Mouse (Mus musculus): ENCODE results near the gene Map2k4. TPM values are rescaled to one million over a fixed set of nuclear protein-coding genes. Genes with fewer than 3 reads are reported as not detected.

Map2k4 gene
- polyA plus RNA-seq, 1 experiment from 2014 or later: 60.2 TPM

- no peak for ATAC-seq (ENCODE audit: low FRiP score, low TSS enrichment)
These were observed 10.3 kb downstream of the Map2k4 start for GRCm38 (mm10) chr11:65777810-65778209.

GRCm38 (mm10) chr11:65776906-65777611, 11.0 kb downstream of the Map2k4 start:
- Histone ChIP-seq H3K9ac (replicated peaks; ENCODE audit: low read length) (no peak overlapping the region), H3K36me3 (ENCODE audit: insufficient read depth, low read length) (peaks cover 9% of the 10 kb centered on the region), H3K9me3 (ENCODE audit: low read length) (no peaks in the 10 kb centered on the region), H3K4me1 (ENCODE audit: insufficient read depth, low read length) (peaks cover 33% of the 10 kb centered on the region), H3K27me3 (ENCODE audit: insufficient read depth, low read length) (no peaks in the 10 kb centered on the region), H3K27ac (ENCODE audit: low read length) (no peak overlapping the region), H3K4me2 (replicated peaks; ENCODE audit: low read depth, low read length) (no peak overlapping the region), H3K4me3 (ENCODE audit: low read length) (no peak overlapping the region)
- 69% methylated on average over 2 of the region's 2 CpGs for WGBS
- ATAC-seq (ENCODE audit: low FRiP score, low TSS enrichment): no peak

More at GRCm38 (mm10) chr11:65777810-65778209, 10.3 kb downstream of the Map2k4 start:
- Histone ChIP-seq H3K9me3 (ENCODE audit: low read length) (no peaks in the 10 kb centered on the region), H3K4me1 (ENCODE audit: insufficient read depth, low read length) (peaks cover 33% of the 10 kb centered on the region), H3K36me3 (ENCODE audit: insufficient read depth, low read length) (peaks cover 9% of the 10 kb centered on the region), H3K9ac (replicated peaks; ENCODE audit: low read length) (no peak overlapping the region), H3K4me2 (replicated peaks; ENCODE audit: low read depth, low read length) (no peak overlapping the region), H3K27me3 (ENCODE audit: insufficient read depth, low read length) (no peaks in the 10 kb centered on the region), H3K27ac (ENCODE audit: low read length) (no peak overlapping the region), H3K4me3 (ENCODE audit: low read length) (no peak overlapping the region)
- WGBS: 57% methylated on average over 5 of the region's 5 CpGs

- Histone ChIP-seq H3K9me3 (ENCODE audit: low read length) (no peaks in the 10 kb centered on the region), H3K4me1 (ENCODE audit: insufficient read depth, low read length) (peaks cover 22% of the 10 kb centered on the region), H3K4me2 (replicated peaks; ENCODE audit: low read depth, low read length) (no peak overlapping the region), H3K27ac (ENCODE audit: low read length) (no peak overlapping the region), H3K4me3 (ENCODE audit: low read length) (no peak overlapping the region), H3K9ac (replicated peaks; ENCODE audit: low read length) (no peak overlapping the region), H3K27me3 (ENCODE audit: insufficient read depth, low read length) (no peaks in the 10 kb centered on the region), H3K36me3 (ENCODE audit: insufficient read depth, low read length) (no peaks in the 10 kb centered on the region)
- ATAC-seq (ENCODE audit: low FRiP score, low TSS enrichment): no peak
- 64% methylated on average over 6 of the region's 6 CpGs for WGBS
These were observed 14.0 kb downstream of the Map2k4 start for GRCm38 (mm10) chr11:65773946-65774656.

- Histone ChIP-seq H3K9ac (replicated peaks; ENCODE audit: low read length) (no peak overlapping the region), H3K4me2 (replicated peaks; ENCODE audit: low read depth, low read length) (no peak overlapping the region), H3K36me3 (ENCODE audit: insufficient read depth, low read length) (no peaks in the 10 kb centered on the region), H3K27me3 (ENCODE audit: insufficient read depth, low read length) (no peaks in the 10 kb centered on the region), H3K27ac (ENCODE audit: low read length) (no peak overlapping the region), H3K4me3 (ENCODE audit: low read length) (no peak overlapping the region), H3K9me3 (ENCODE audit: low read length) (no peaks in the 10 kb centered on the region), H3K4me1 (ENCODE audit: insufficient read depth, low read length) (peaks cover 18% of the 10 kb centered on the region)
- ATAC-seq (ENCODE audit: low FRiP score, low TSS enrichment): no peak
- 86% methylated on average over 2 of the region's 2 CpGs for whole genome bisulfite sequencing
These were observed 14.6 kb downstream of the Map2k4 start for GRCm38 (mm10) chr11:65773535-65773934.

- no peak for ATAC-seq (ENCODE audit: low FRiP score, low TSS enrichment)
- no peak overlapping the region for H3K27ac ChIP-seq (ENCODE audit: low read length)
- no peaks in the 10 kb centered on the region for H3K9me3 ChIP-seq (ENCODE audit: low read length)
- H3K9ac ChIP-seq (replicated peaks; ENCODE audit: low read length): no peak overlapping the region
- peaks cover 8% of the 10 kb centered on the region; the same call in 1 of the 2 replicates for H3K4me1 ChIP-seq (ENCODE audit: insufficient read depth, low read length)
- WGBS: 91% methylated on average over 1 of the region's 1 CpGs
- H3K27me3 ChIP-seq (ENCODE audit: insufficient read depth, low read length): no peaks in the 10 kb centered on the region
- no peak overlapping the region for H3K4me3 ChIP-seq (ENCODE audit: low read length)
- no peaks in the 10 kb centered on the region for H3K36me3 ChIP-seq (ENCODE audit: insufficient read depth, low read length)
- no peak overlapping the region for H3K4me2 ChIP-seq (replicated peaks; ENCODE audit: low read depth, low read length)
These were observed 16.6 kb downstream of the Map2k4 start for GRCm38 (mm10) chr11:65771546-65771945.

GRCm38 (mm10) chr11:65769990-65770389, 18.1 kb downstream of the Map2k4 start:
- WGBS: 85% methylated on average over 5 of the region's 5 CpGs
- H3K9ac ChIP-seq (replicated peaks; ENCODE audit: low read length): no peak overlapping the region
- no peak for ATAC-seq (ENCODE audit: low FRiP score, low TSS enrichment)

GRCm38 (mm10) chr11:65768445-65768844, 19.7 kb downstream of the Map2k4 start:
- Histone ChIP-seq H3K4me2 (replicated peaks; ENCODE audit: low read depth, low read length) (no peak overlapping the region), H3K27me3 (ENCODE audit: insufficient read depth, low read length) (no peaks in the 10 kb centered on the region), H3K4me1 (ENCODE audit: insufficient read depth, low read length) (no peaks in the 10 kb centered on the region), H3K9ac (replicated peaks; ENCODE audit: low read length) (no peak overlapping the region), H3K27ac (ENCODE audit: low read length) (no peak overlapping the region), H3K36me3 (ENCODE audit: insufficient read depth, low read length) (no peaks in the 10 kb centered on the region), H3K4me3 (ENCODE audit: low read length) (no peak overlapping the region), H3K9me3 (ENCODE audit: low read length) (no peaks in the 10 kb centered on the region)
- ATAC-seq (ENCODE audit: low FRiP score, low TSS enrichment): no peak

More at GRCm38 (mm10) chr11:65769990-65770389, 18.1 kb downstream of the Map2k4 start:
- no peaks in the 10 kb centered on the region for H3K27me3 ChIP-seq (ENCODE audit: insufficient read depth, low read length)
- H3K27ac ChIP-seq (ENCODE audit: low read length): no peak overlapping the region
- H3K9me3 ChIP-seq (ENCODE audit: low read length): no peaks in the 10 kb centered on the region
- H3K36me3 ChIP-seq (ENCODE audit: insufficient read depth, low read length): no peaks in the 10 kb centered on the region
- no peak overlapping the region for H3K4me3 ChIP-seq (ENCODE audit: low read length)
- H3K4me2 ChIP-seq (replicated peaks; ENCODE audit: low read depth, low read length): no peak overlapping the region
- H3K4me1 ChIP-seq (ENCODE audit: insufficient read depth, low read length): peaks cover 8% of the 10 kb centered on the region; the same call in 1 of the 2 replicates

- Histone ChIP-seq H3K4me3 (ENCODE audit: low read length) (no peak overlapping the region), H3K4me1 (ENCODE audit: insufficient read depth, low read length) (no peaks in the 10 kb centered on the region), H3K4me2 (replicated peaks; ENCODE audit: low read depth, low read length) (no peak overlapping the region), H3K9me3 (ENCODE audit: low read length) (no peaks in the 10 kb centered on the region), H3K9ac (replicated peaks; ENCODE audit: low read length) (no peak overlapping the region), H3K27me3 (ENCODE audit: insufficient read depth, low read length) (no peaks in the 10 kb centered on the region), H3K27ac (ENCODE audit: low read length) (no peak overlapping the region), H3K36me3 (ENCODE audit: insufficient read depth, low read length) (no peaks in the 10 kb centered on the region)
- no peak for ATAC-seq (ENCODE audit: low FRiP score, low TSS enrichment)
- WGBS: 94% methylated on average over 2 of the region's 2 CpGs
These were observed 27.2 kb downstream of the Map2k4 start for GRCm38 (mm10) chr11:65760912-65761311.

GRCm38 (mm10) chr11:65759350-65759749, 28.7 kb downstream of the Map2k4 start:
- Histone ChIP-seq H3K4me1 (ENCODE audit: insufficient read depth, low read length) (no peaks in the 10 kb centered on the region), H3K27me3 (ENCODE audit: insufficient read depth, low read length) (no peaks in the 10 kb centered on the region), H3K9me3 (ENCODE audit: low read length) (no peaks in the 10 kb centered on the region), H3K36me3 (ENCODE audit: insufficient read depth, low read length) (no peaks in the 10 kb centered on the region), H3K27ac (ENCODE audit: low read length) (no peak overlapping the region), H3K9ac (replicated peaks; ENCODE audit: low read length) (no peak overlapping the region), H3K4me3 (ENCODE audit: low read length) (no peak overlapping the region), H3K4me2 (replicated peaks; ENCODE audit: low read depth, low read length) (no peak overlapping the region)
- WGBS: 81% methylated on average over 1 of the region's 1 CpGs
- no peak for ATAC-seq (ENCODE audit: low FRiP score, low TSS enrichment)

GRCm38 (mm10) chr11:65754161-65754560, 33.9 kb downstream of the Map2k4 start:
- WGBS: 70% methylated on average over 4 of the region's 4 CpGs
- no peak for ATAC-seq (ENCODE audit: low FRiP score, low TSS enrichment)
- H3K27me3 ChIP-seq (ENCODE audit: insufficient read depth, low read length): no peaks in the 10 kb centered on the region
- H3K27ac ChIP-seq (ENCODE audit: low read length): no peak overlapping the region
- no peak overlapping the region for H3K4me3 ChIP-seq (ENCODE audit: low read length)
- no peaks in the 10 kb centered on the region for H3K9me3 ChIP-seq (ENCODE audit: low read length)
- no peak overlapping the region for H3K4me2 ChIP-seq (replicated peaks; ENCODE audit: low read depth, low read length)
- no peak overlapping the region for H3K9ac ChIP-seq (replicated peaks; ENCODE audit: low read length)
- H3K36me3 ChIP-seq (ENCODE audit: insufficient read depth, low read length): no peaks in the 10 kb centered on the region
- H3K4me1 ChIP-seq (ENCODE audit: insufficient read depth, low read length): no peaks in the 10 kb centered on the region

Measured in kidney, embryonic 16.5 days (tissue).